Mouse (Mus musculus): Measurements from ENCODE around the gene B230118H07Rik. TPM values are rescaled to one million over a fixed set of nuclear protein-coding genes. Genes with fewer than 3 reads are reported as not detected.

Gene B230118H07Rik
- polyA plus RNA-seq, 2 experiments, result 22.2 to 47.3 TPM

GRCm38 (mm10) chr2:101623042-101623441 lies 26.3 kb downstream of the B230118H07Rik start:
- H3K27me3 ChIP-seq (ENCODE audit: control insufficient read depth, insufficient read depth, low read length), result no peaks in the 10 kb centered on the region
- DNase-seq (ENCODE audit: low spot score) (no peak), ATAC-seq (ENCODE audit: low FRiP score, low read depth) (no peak)
- no peak overlapping the region for H3K27ac ChIP-seq (replicated peaks; ENCODE audit: low read depth, low read length)
- whole genome bisulfite sequencing, result 87% methylated on average over 2 of the region's 2 CpGs
- H3K4me3 ChIP-seq (replicated peaks; ENCODE audit: low read length), result no peak overlapping the region
- H3K9ac ChIP-seq (ENCODE audit: low read depth, low read length, severe bottlenecking), result no peak overlapping the region
- no peaks in the 10 kb centered on the region for H3K36me3 ChIP-seq (ENCODE audit: control insufficient read depth, insufficient read depth, low read length)
- no peaks in the 10 kb centered on the region for H3K4me1 ChIP-seq (ENCODE audit: control insufficient read depth, insufficient read depth, low read length)
- H3K4me2 ChIP-seq (replicated peaks; ENCODE audit: low read depth, low read length, severe bottlenecking), result no peak overlapping the region
- no peaks in the 10 kb centered on the region for H3K9me3 ChIP-seq (ENCODE audit: control insufficient read depth, low read length)
- TF ChIP-seq POLR2A (IDR thresholded peaks at IDR 0.05; ENCODE audit: borderline replicate concordance, extremely low read depth, insufficient read depth, insufficient read length), result no peak

- no peaks in the 10 kb centered on the region for H3K9me3 ChIP-seq (ENCODE audit: control insufficient read depth, low read length)
- TF ChIP-seq POLR2A (IDR thresholded peaks at IDR 0.05; ENCODE audit: borderline replicate concordance, extremely low read depth, insufficient read depth, insufficient read length), result no peak
- H3K27ac ChIP-seq (replicated peaks; ENCODE audit: low read depth, low read length), result no peak overlapping the region
- H3K9ac ChIP-seq (ENCODE audit: low read depth, low read length, severe bottlenecking), result no peak overlapping the region
- no peak overlapping the region for H3K4me2 ChIP-seq (replicated peaks; ENCODE audit: low read depth, low read length, severe bottlenecking)
- no peak overlapping the region for H3K4me3 ChIP-seq (replicated peaks; ENCODE audit: low read length)
- H3K27me3 ChIP-seq (ENCODE audit: control insufficient read depth, insufficient read depth, low read length), result no peaks in the 10 kb centered on the region
- ATAC-seq (ENCODE audit: low FRiP score, low read depth) (no peak), DNase-seq (ENCODE audit: low spot score) (no peak)
- WGBS, result 67% methylated on average over 7 of the region's 7 CpGs
- no peaks in the 10 kb centered on the region for H3K36me3 ChIP-seq (ENCODE audit: control insufficient read depth, insufficient read depth, low read length)
- no peaks in the 10 kb centered on the region for H3K4me1 ChIP-seq (ENCODE audit: control insufficient read depth, insufficient read depth, low read length)
Observed at GRCm38 (mm10) chr2:101621611-101622010, 27.7 kb downstream of the B230118H07Rik start.

- no peak for TF ChIP-seq POLR2A (IDR thresholded peaks at IDR 0.05; ENCODE audit: borderline replicate concordance, extremely low read depth, insufficient read depth, insufficient read length)
- H3K9ac ChIP-seq (ENCODE audit: low read depth, low read length, severe bottlenecking), result no peak overlapping the region
- H3K27me3 ChIP-seq (ENCODE audit: control insufficient read depth, insufficient read depth, low read length), result no peaks in the 10 kb centered on the region
- ATAC-seq (ENCODE audit: low FRiP score, low read depth) (no peak), DNase-seq (ENCODE audit: low spot score) (no peak)
- no peaks in the 10 kb centered on the region for H3K36me3 ChIP-seq (ENCODE audit: control insufficient read depth, insufficient read depth, low read length)
- no peaks in the 10 kb centered on the region for H3K4me1 ChIP-seq (ENCODE audit: control insufficient read depth, insufficient read depth, low read length)
- no peak overlapping the region for H3K4me3 ChIP-seq (replicated peaks; ENCODE audit: low read length)
- no peak overlapping the region for H3K27ac ChIP-seq (replicated peaks; ENCODE audit: low read depth, low read length)
- 50% methylated on average over 3 of the region's 3 CpGs for WGBS
- H3K9me3 ChIP-seq (ENCODE audit: control insufficient read depth, low read length), result no peaks in the 10 kb centered on the region
- H3K4me2 ChIP-seq (replicated peaks; ENCODE audit: low read depth, low read length, severe bottlenecking), result no peak overlapping the region
Observed at GRCm38 (mm10) chr2:101620899-101621298, 28.4 kb downstream of the B230118H07Rik start.

- H3K9ac ChIP-seq (ENCODE audit: low read depth, low read length, severe bottlenecking), result no peak overlapping the region
- H3K4me1 ChIP-seq (ENCODE audit: control insufficient read depth, insufficient read depth, low read length), result no peaks in the 10 kb centered on the region
- H3K4me2 ChIP-seq (replicated peaks; ENCODE audit: low read depth, low read length, severe bottlenecking), result no peak overlapping the region
- no peak for DNase-seq (ENCODE audit: low spot score)
- H3K9me3 ChIP-seq (ENCODE audit: control insufficient read depth, low read length), result no peaks in the 10 kb centered on the region
- 79% methylated on average over 4 of the region's 4 CpGs for WGBS
- no peak overlapping the region for H3K27ac ChIP-seq (replicated peaks; ENCODE audit: low read depth, low read length)
- no peaks in the 10 kb centered on the region for H3K36me3 ChIP-seq (ENCODE audit: control insufficient read depth, insufficient read depth, low read length)
- no peaks in the 10 kb centered on the region for H3K27me3 ChIP-seq (ENCODE audit: control insufficient read depth, insufficient read depth, low read length)
- ATAC-seq (ENCODE audit: low FRiP score, low read depth), result no peak
- H3K4me3 ChIP-seq (replicated peaks; ENCODE audit: low read length), result no peak overlapping the region
- no peak for TF ChIP-seq POLR2A (IDR thresholded peaks at IDR 0.05; ENCODE audit: borderline replicate concordance, extremely low read depth, insufficient read depth, insufficient read length)
Observed at GRCm38 (mm10) chr2:101618373-101618772, 31.0 kb downstream of the B230118H07Rik start.

GRCm38 (mm10) chr2:101615464-101616305 lies 33.6 kb downstream of the B230118H07Rik start:
- Histone ChIP-seq H3K9ac (ENCODE audit: low read depth, low read length, severe bottlenecking) (no peak overlapping the region), H3K27me3 (ENCODE audit: control insufficient read depth, insufficient read depth, low read length) (no peaks in the 10 kb centered on the region), H3K36me3 (ENCODE audit: control insufficient read depth, insufficient read depth, low read length) (no peaks in the 10 kb centered on the region), H3K4me3 (replicated peaks; ENCODE audit: low read length) (no peak overlapping the region), H3K27ac (replicated peaks; ENCODE audit: low read depth, low read length) (no peak overlapping the region), H3K4me1 (ENCODE audit: control insufficient read depth, insufficient read depth, low read length) (no peaks in the 10 kb centered on the region), H3K4me2 (replicated peaks; ENCODE audit: low read depth, low read length, severe bottlenecking) (no peak overlapping the region), H3K9me3 (ENCODE audit: control insufficient read depth, low read length) (no peaks in the 10 kb centered on the region)
- 70% methylated on average over 10 of the region's 10 CpGs for WGBS
- DNase-seq (ENCODE audit: low spot score) (no peak), ATAC-seq (ENCODE audit: low FRiP score, low read depth) (no peak)
- TF ChIP-seq POLR2A (IDR thresholded peaks at IDR 0.05; ENCODE audit: borderline replicate concordance, extremely low read depth, insufficient read depth, insufficient read length), result no peak
